Mouse (Mus musculus): Measurements from ENCODE around the gene Gm13279. TPM values are rescaled to one million over a fixed set of nuclear protein-coding genes. Genes with fewer than 3 reads are reported as not detected.

The Gm13279 gene
- polyA plus RNA-seq (2017; shearing (Covaris generic)) = not detected

GRCm38 (mm10) chr4:88797097-88797496 is at the start of gene Gm13279:
Gene Gm13279 (plus strand): TSS chr4:88797397.

GRCm38 (mm10) chr4:88754818-88755340 is 42.3 kb upstream of the Gm13279 start, which contains the start of gene Gm13271:
Gene Gm13271 (plus strand): TSS chr4:88754868.

GRCm38 (mm10) chr4:88759610-88760268 is 37.5 kb upstream of the Gm13279 start, which contains the start of gene Gm13283:
Gene Gm13283 (plus strand): TSS chr4:88760119.

GRCm38 (mm10) chr4:88773534-88773933 is 23.7 kb upstream of the Gm13279 start, which contains the start of gene Gm13290:
Gene Gm13290 (plus strand): TSS chr4:88773834.

GRCm38 (mm10) chr4:88776622-88777021 is 20.6 kb upstream of the Gm13279 start, which contains the start of gene Gm13289:
Gene Gm13289 (plus strand): TSS chr4:88776922.

GRCm38 (mm10) chr4:88779550-88779949 is 17.6 kb upstream of the Gm13279 start, which contains the start of gene Gm13272:
Gene Gm13272 (plus strand): TSS chr4:88779850.

GRCm38 (mm10) chr4:88781831-88782230 is 15.4 kb upstream of the Gm13279 start, which contains the start of gene Ifnz:
Gene Ifnz (plus strand): TSS chr4:88782131.

GRCm38 (mm10) chr4:88785409-88785808 is 11.8 kb upstream of the Gm13279 start, which contains the start of gene Gm13276:
Gene Gm13276 (plus strand): TSS chr4:88785709.

GRCm38 (mm10) chr4:88788402-88788801 is 8.8 kb upstream of the Gm13279 start, which contains the start of gene Gm13277:
Gene Gm13277 (plus strand): TSS chr4:88788632.

GRCm38 (mm10) chr4:88791250-88791649 is 5.9 kb upstream of the Gm13279 start, which contains the start of gene Gm13278:
Gene Gm13278 (plus strand): TSS chr4:88791550.

GRCm38 (mm10) chr4:88793936-88794675 is 3.1 kb upstream of the Gm13279 start, which contains the start of gene Gm13275:
Gene Gm13275 (plus strand): TSS chr4:88794487.

GRCm38 (mm10) chr4:88799365-88799764 is 2.2 kb downstream of the Gm13279 start, which contains the start of gene Gm13285:
Gene Gm13285 (plus strand): TSS chr4:88799665.

GRCm38 (mm10) chr4:88802954-88803353 is 5.8 kb downstream of the Gm13279 start, which contains the start of gene Gm13287:
Gene Gm13287 (plus strand): TSS chr4:88803254.

GRCm38 (mm10) chr4:88805231-88805630 is 8.0 kb downstream of the Gm13279 start, which contains the start of gene Gm13288:
Gene Gm13288 (plus strand): TSS chr4:88805531.

GRCm38 (mm10) chr4:88815928-88816327 is 18.7 kb downstream of the Gm13279 start, which contains the start of gene Ifna7:
Gene Ifna7 (plus strand): TSS chr4:88816228.

GRCm38 (mm10) chr4:88819659-88820058 is 22.5 kb downstream of the Gm13279 start, which contains the start of gene Ifna11:
Gene Ifna11 (plus strand): TSS chr4:88819959.

GRCm38 (mm10) chr4:88827116-88827515 is 29.9 kb downstream of the Gm13279 start, which contains the start of gene Ifna6:
Gene Ifna6 (plus strand): TSS chr4:88827416.

GRCm38 (mm10) chr4:88835225-88835624 is 38.0 kb downstream of the Gm13279 start, which contains the start of gene Ifna5:
Gene Ifna5 (plus strand): TSS chr4:88835525.

GRCm38 (mm10) chr4:88841438-88841911 is 44.3 kb downstream of the Gm13279 start, which contains the start of gene Ifna4:
Gene Ifna4 (plus strand): TSS chr4:88841861.

